In genomic region chr5:124900738-124901490, GRCm38 (mm10) we compare ENCODE assay signal across 14 mouse cellular contexts. TPM values are rescaled to one million over a fixed set of nuclear protein-coding genes. Genes with fewer than 3 reads are reported as not detected.
DNase-seq lines count a peak whose midpoint lies in the region; ATAC-seq and TF ChIP-seq lines count a peak whose summit lies in the region.
"Had no signal": no experiment of that assay in that cellular context is flagged by ENCODE, and none has a peak within 500 bp of the region (broad histone marks: within the 10 kb centered on the region; RNA-seq: fewer than 3 reads in every experiment).

No protein-coding gene starts in this region.

- no peak for DNase-seq in forebrain, postnatal 0 days
- DNase-seq in forebrain, embryonic 11.5 days (ENCODE audit: low spot score), result no peak
- DNase-seq in layer of hippocampus, adult 2 months (ENCODE audit: low spot score in 2 of 2), result no peak
- DNase-seq in layer of hippocampus, adult 9-11 months, result no peak
- DNase-seq in midbrain, postnatal 0 days (ENCODE audit: low spot score), result no peak
- DNase-seq in midbrain, embryonic 14.5 days, result no peak
- DNase-seq in left cerebral cortex, postnatal 4 days, result no peak
- DNase-seq: gastrocnemius, postnatal 36 days; liver, embryonic 13.5 days; thymus, adult 2 months had no signal

- H3K9ac ChIP-seq in forebrain, postnatal 0 days, result 0 out of 2 replicates have a peak overlapping the region, but pooled peaks have one; percentile 18
- H3K9ac ChIP-seq in forebrain, embryonic 11.5 days (ENCODE audit: low read length), result no peak overlapping the region
- H3K9ac ChIP-seq in midbrain, postnatal 0 days (replicated peaks; ENCODE audit: low read length, poor library complexity, severe bottlenecking), result no peak overlapping the region
- no peak overlapping the region for H3K9ac ChIP-seq in midbrain, embryonic 14.5 days (replicated peaks; ENCODE audit: low read length)
- 0 out of 2 replicates have a peak overlapping the region, but pooled peaks have one; percentile 29 for H3K9ac ChIP-seq in stomach, embryonic 16.5 days (ENCODE audit: low read length)
- H3K9ac ChIP-seq: heart, embryonic 12.5 days; liver, embryonic 13.5 days; neural tube, embryonic 12.5 days had no signal

- H3K9me3 ChIP-seq in forebrain, postnatal 0 days (ENCODE audit: low read length), result no peaks in the 10 kb centered on the region
- H3K9me3 ChIP-seq in forebrain, embryonic 11.5 days (ENCODE audit: control insufficient read depth, low read length), result no peaks in the 10 kb centered on the region
- H3K9me3 ChIP-seq in midbrain, postnatal 0 days (ENCODE audit: low read length), result no peaks in the 10 kb centered on the region
- H3K9me3 ChIP-seq in midbrain, embryonic 14.5 days (ENCODE audit: control insufficient read depth, low read length), result no peaks in the 10 kb centered on the region
- H3K9me3 ChIP-seq in stomach, embryonic 16.5 days (replicated peaks; ENCODE audit: control insufficient read depth, low read length), result no peaks in the 10 kb centered on the region
- H3K9me3 ChIP-seq: heart, embryonic 12.5 days; liver, embryonic 13.5 days; neural tube, embryonic 12.5 days had no signal

- intact Hi-C loops in left cerebral cortex, postnatal 4 days (cut with DNase I), result loop anchor here (2.0 kb wide), 1 partner anchor 370 kb away; no protein-coding TSS in a partner anchor

- WGBS in forebrain, postnatal 0 days, result 65% methylated on average over 19 of the region's 19 CpGs
- WGBS in forebrain, embryonic 11.5 days, result 80% methylated on average over 19 of the region's 19 CpGs
- WGBS in midbrain, postnatal 0 days, result 67% methylated on average over 19 of the region's 19 CpGs
- WGBS in midbrain, embryonic 14.5 days, result 73% methylated on average over 19 of the region's 19 CpGs
- 59% methylated on average over 19 of the region's 19 CpGs for WGBS in stomach, embryonic 16.5 days

- H3K4me2 ChIP-seq in forebrain, postnatal 0 days (ENCODE audit: low read depth), result no peak overlapping the region
- no peak overlapping the region for H3K4me2 ChIP-seq in forebrain, embryonic 11.5 days (ENCODE audit: low read depth, low read length, severe bottlenecking)
- no peak overlapping the region for H3K4me2 ChIP-seq in midbrain, postnatal 0 days (ENCODE audit: low read depth, low read length, poor library complexity, severe bottlenecking)
- H3K4me2 ChIP-seq in midbrain, embryonic 14.5 days (ENCODE audit: low read length), result no peak overlapping the region
- H3K4me2 ChIP-seq in stomach, embryonic 16.5 days (ENCODE audit: low read depth, low read length), result no peak overlapping the region

- ATAC-seq in forebrain, postnatal 0 days, result no peak
- ATAC-seq in forebrain, embryonic 11.5 days (replicated peaks; ENCODE audit: low FRiP score), result no peak
- no peak for ATAC-seq in midbrain, postnatal 0 days (ENCODE audit: low FRiP score)
- no peak for ATAC-seq in midbrain, embryonic 14.5 days (ENCODE audit: low FRiP score, low TSS enrichment)
- ATAC-seq in stomach, embryonic 16.5 days (ENCODE audit: insufficient read depth, low FRiP score), result peak; percentile 20; the same call in 1 of the 2 replicates

- no peaks in the 10 kb centered on the region for H3K27me3 ChIP-seq in forebrain, postnatal 0 days (ENCODE audit: insufficient read depth, low read length)
- H3K27me3 ChIP-seq in forebrain, embryonic 11.5 days (ENCODE audit: control insufficient read depth, insufficient read depth, low read length), result no peaks in the 10 kb centered on the region
- H3K27me3 ChIP-seq in midbrain, postnatal 0 days (ENCODE audit: insufficient read depth, low read length), result no peaks in the 10 kb centered on the region
- H3K27me3 ChIP-seq in midbrain, embryonic 14.5 days (ENCODE audit: control insufficient read depth, insufficient read depth, low read length), result no peaks in the 10 kb centered on the region
- no peaks in the 10 kb centered on the region for H3K27me3 ChIP-seq in stomach, embryonic 16.5 days (ENCODE audit: control insufficient read depth, insufficient read depth, low read length)
- H3K27me3 ChIP-seq: heart, embryonic 12.5 days; neural tube, embryonic 12.5 days had no signal

- peaks cover 5% of the 10 kb centered on the region for H3K4me1 ChIP-seq in forebrain, postnatal 0 days (ENCODE audit: insufficient read depth)
- no peaks in the 10 kb centered on the region for H3K4me1 ChIP-seq in forebrain, embryonic 11.5 days (replicated peaks; ENCODE audit: control insufficient read depth, insufficient read depth, low read length)
- H3K4me1 ChIP-seq in midbrain, postnatal 0 days (ENCODE audit: insufficient read depth, low read length), result 0 out of 2 replicates have a peak, but pooled peaks cover 4% of the 10 kb centered on the region
- peaks cover 6% of the 10 kb centered on the region; the same call in 1 of the 2 replicates for H3K4me1 ChIP-seq in midbrain, embryonic 14.5 days (ENCODE audit: control insufficient read depth, insufficient read depth, low read length)
- peaks cover 10% of the 10 kb centered on the region for H3K4me1 ChIP-seq in stomach, embryonic 16.5 days (ENCODE audit: control insufficient read depth, insufficient read depth, low read length)

- TF ChIP-seq CTCF in forebrain, postnatal 0 days (IDR thresholded peaks at IDR 0.05; ENCODE audit: low read depth), result peak; percentile 39
- TF ChIP-seq CTCF in layer of hippocampus, adult 2 months (conservative IDR thresholded peaks at IDR 0.05), result peak; percentile 22; the same call in 1 of the 2 replicates
- peak; percentile 39; the same call in 1 of the 2 replicates for TF ChIP-seq CTCF in midbrain, postnatal 0 days (IDR thresholded peaks at IDR 0.05)

- no peak overlapping the region for H3K4me3 ChIP-seq in forebrain, postnatal 0 days (ENCODE audit: low read depth, low read length)
- no peak overlapping the region for H3K4me3 ChIP-seq in forebrain, embryonic 11.5 days (ENCODE audit: low read depth, low read length)
- H3K4me3 ChIP-seq in layer of hippocampus, adult 2 months, result no peak overlapping the region
- H3K4me3 ChIP-seq in midbrain, postnatal 0 days (ENCODE audit: low read depth, low read length), result no peak overlapping the region
- no peak overlapping the region for H3K4me3 ChIP-seq in midbrain, embryonic 14.5 days (replicated peaks; ENCODE audit: low read depth, low read length)
- no peak overlapping the region for H3K4me3 ChIP-seq in stomach, embryonic 16.5 days (replicated peaks; ENCODE audit: low read length)
- H3K4me3 ChIP-seq: liver, embryonic 13.5 days; neural tube, embryonic 12.5 days had no signal

- no peaks in the 10 kb centered on the region for H3K36me3 ChIP-seq in forebrain, postnatal 0 days (ENCODE audit: insufficient read depth)
- H3K36me3 ChIP-seq in forebrain, embryonic 11.5 days (ENCODE audit: control insufficient read depth, insufficient read depth, low read length), result no peaks in the 10 kb centered on the region
- no peaks in the 10 kb centered on the region for H3K36me3 ChIP-seq in midbrain, postnatal 0 days (ENCODE audit: insufficient read depth, low read length)
- H3K36me3 ChIP-seq in midbrain, embryonic 14.5 days (ENCODE audit: control insufficient read depth, insufficient read depth, low read length), result no peaks in the 10 kb centered on the region
- no peaks in the 10 kb centered on the region for H3K36me3 ChIP-seq in stomach, embryonic 16.5 days (ENCODE audit: control insufficient read depth, insufficient read depth, low read length)
- H3K36me3 ChIP-seq: heart, embryonic 12.5 days; liver, embryonic 13.5 days; neural tube, embryonic 12.5 days had no signal

- no peak overlapping the region for H3K27ac ChIP-seq in forebrain, postnatal 0 days (ENCODE audit: low read depth, low read length)
- no peak overlapping the region for H3K27ac ChIP-seq in forebrain, embryonic 11.5 days (ENCODE audit: low read depth, low read length)
- peak overlapping the region; percentile 74 for H3K27ac ChIP-seq in layer of hippocampus, adult 2 months
- no peak overlapping the region for H3K27ac ChIP-seq in midbrain, postnatal 0 days (ENCODE audit: low read depth, low read length)
- no peak overlapping the region for H3K27ac ChIP-seq in midbrain, embryonic 14.5 days (replicated peaks; ENCODE audit: low read depth, low read length)
- peak overlapping the region; percentile 29; the same call in 1 of the 2 replicates for H3K27ac ChIP-seq in stomach, embryonic 16.5 days (ENCODE audit: low read length)
- H3K27ac ChIP-seq: liver, embryonic 13.5 days; neural tube, embryonic 12.5 days had no signal

RNA-seq across cellular contexts. Expression of gene Zfp664, which starts 38.4 kb away (rescaled TPM):
- 27.5 and 27.6 TPM in 2 replicates for total RNA-seq in forebrain, postnatal 0 days (2014; rRNA removed)
- polyA plus RNA-seq in forebrain, postnatal 0 days (2015; fragmentation: Nextera tagmentation; extraction: Ambion mirVana), result 35.6 and 52.7 TPM in 2 replicates
- 139 and 166 TPM in 2 replicates for polyA plus RNA-seq in forebrain, embryonic 11.5 days (2014; fragmentation: Nextera tagmentation; extraction: Ambion mirVana)
- total RNA-seq in layer of hippocampus, adult 2 months (2021), result 10 to 100 TPM; 65.1 to 66.1 TPM
- 29.2 and 44.4 TPM in 2 replicates for total RNA-seq in midbrain, postnatal 0 days (2014; rRNA removed)
- polyA plus RNA-seq in midbrain, postnatal 0 days (2015; fragmentation: Nextera tagmentation; extraction: Ambion mirVana), result 50.0 and 50.2 TPM in 2 replicates
- polyA plus RNA-seq in midbrain, embryonic 14.5 days (2014; fragmentation: Nextera tagmentation; extraction: Ambion mirVana), result 87.3 and 107 TPM in 2 replicates
- 43.6 and 54.3 TPM in 2 replicates for polyA plus RNA-seq in stomach, embryonic 16.5 days (2015; fragmentation: Nextera tagmentation; extraction: Ambion mirVana)
- 10 to 100 TPM; 49.3 to 53.4 TPM for total RNA-seq in left cerebral cortex, postnatal 4 days (2021)

RNA-seq across cellular contexts. Expression of gene Ccdc92, which starts 38.7 kb away (rescaled TPM):
- 23.7 and 26.1 TPM in 2 replicates for total RNA-seq in forebrain, postnatal 0 days (2014; rRNA removed)
- 38.2 and 45.4 TPM in 2 replicates for polyA plus RNA-seq in forebrain, postnatal 0 days (2015; fragmentation: Nextera tagmentation; extraction: Ambion mirVana)
- polyA plus RNA-seq in forebrain, embryonic 11.5 days (2014; fragmentation: Nextera tagmentation; extraction: Ambion mirVana), result 17.3 and 18.6 TPM in 2 replicates
- total RNA-seq in layer of hippocampus, adult 2 months (2021), result 10 to 100 TPM; 79.7 to 81.8 TPM
- total RNA-seq in midbrain, postnatal 0 days (2014; rRNA removed), result 37.1 and 39.9 TPM in 2 replicates
- polyA plus RNA-seq in midbrain, postnatal 0 days (2015; fragmentation: Nextera tagmentation; extraction: Ambion mirVana), result 50.4 and 57.8 TPM in 2 replicates
- polyA plus RNA-seq in midbrain, embryonic 14.5 days (2014; fragmentation: Nextera tagmentation; extraction: Ambion mirVana), result 38.7 and 40.2 TPM in 2 replicates
- 5.3 and 6.1 TPM in 2 replicates for polyA plus RNA-seq in stomach, embryonic 16.5 days (2015; fragmentation: Nextera tagmentation; extraction: Ambion mirVana)
- total RNA-seq in left cerebral cortex, postnatal 4 days (2021), result 10 to 100 TPM; 35.0 to 36.1 TPM
- total RNA-seq: hematopoietic stem cell, adult 5-6 weeks had no signal

Comparison
In these comparisons a context has a peak if more than half of its experiments do, and no peak if none do; other contexts are left out.
1. H3K9ac ChIP-seq: peak in forebrain, postnatal 0 days (single experiment) and stomach, embryonic 16.5 days (single experiment); none in forebrain, embryonic 11.5 days (single experiment), midbrain, postnatal 0 days (single experiment) and midbrain, embryonic 14.5 days (single experiment).
2. H3K27ac ChIP-seq: peak in layer of hippocampus, adult 2 months (single experiment) and stomach, embryonic 16.5 days (single experiment); none in forebrain, postnatal 0 days (single experiment), forebrain, embryonic 11.5 days (single experiment), midbrain, postnatal 0 days (single experiment) and midbrain, embryonic 14.5 days (single experiment).
3. Peak in every context shown above with its lines, with median percentiles within 50 percentile points of each other: CTCF ChIP-seq.